Mouse (Mus musculus) 3134 (cell line): ENCODE results near the gene Sdsl.

ENCODE experiments used
- DNase-seq: peaks from one replicate; pipeline ENCODE4 v3.0.0-alpha.2; 2011; ENCODE audit warnings: low spot score; ENCODE audit not compliant: insufficient read length; ENCODE audit errors: extremely low read depth

Sdsl gene

GRCm38 (mm10) chr5:120456841-120457554 is 15.6 kb downstream of the Sdsl start:
- DNase-seq, result no peak

GRCm38 (mm10) chr5:120456253-120456652 is 16.4 kb downstream of the Sdsl start:
- DNase-seq, result no peak

GRCm38 (mm10) chr5:120454756-120455337 is 17.8 kb downstream of the Sdsl start:
- no peak for DNase-seq

DNA sequence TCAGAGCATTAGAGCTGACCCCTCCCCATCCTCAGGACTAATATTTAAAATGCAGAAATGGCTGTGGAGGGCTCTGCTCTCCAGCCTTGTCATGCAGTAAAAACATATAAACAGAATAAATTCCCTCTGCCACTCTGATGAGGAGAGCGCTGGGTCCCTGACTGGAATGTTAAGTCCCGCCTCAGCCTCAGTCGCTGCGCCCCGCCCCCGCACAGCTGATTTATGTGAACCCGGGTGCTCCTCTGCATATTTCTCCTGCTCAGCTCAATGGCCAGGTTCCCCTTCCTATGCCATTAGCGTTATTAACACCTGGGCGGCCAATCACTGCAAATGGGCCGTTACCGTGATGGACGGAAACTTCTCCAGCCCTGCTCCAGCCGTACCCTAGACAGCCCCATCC is 25.3 kb downstream of the Sdsl start:
- DNase-seq, result no peak

GRCm38 (mm10) chr5:120440733-120441132 is 31.9 kb downstream of the Sdsl start:
- peak; percentile 56 for DNase-seq

DNA sequence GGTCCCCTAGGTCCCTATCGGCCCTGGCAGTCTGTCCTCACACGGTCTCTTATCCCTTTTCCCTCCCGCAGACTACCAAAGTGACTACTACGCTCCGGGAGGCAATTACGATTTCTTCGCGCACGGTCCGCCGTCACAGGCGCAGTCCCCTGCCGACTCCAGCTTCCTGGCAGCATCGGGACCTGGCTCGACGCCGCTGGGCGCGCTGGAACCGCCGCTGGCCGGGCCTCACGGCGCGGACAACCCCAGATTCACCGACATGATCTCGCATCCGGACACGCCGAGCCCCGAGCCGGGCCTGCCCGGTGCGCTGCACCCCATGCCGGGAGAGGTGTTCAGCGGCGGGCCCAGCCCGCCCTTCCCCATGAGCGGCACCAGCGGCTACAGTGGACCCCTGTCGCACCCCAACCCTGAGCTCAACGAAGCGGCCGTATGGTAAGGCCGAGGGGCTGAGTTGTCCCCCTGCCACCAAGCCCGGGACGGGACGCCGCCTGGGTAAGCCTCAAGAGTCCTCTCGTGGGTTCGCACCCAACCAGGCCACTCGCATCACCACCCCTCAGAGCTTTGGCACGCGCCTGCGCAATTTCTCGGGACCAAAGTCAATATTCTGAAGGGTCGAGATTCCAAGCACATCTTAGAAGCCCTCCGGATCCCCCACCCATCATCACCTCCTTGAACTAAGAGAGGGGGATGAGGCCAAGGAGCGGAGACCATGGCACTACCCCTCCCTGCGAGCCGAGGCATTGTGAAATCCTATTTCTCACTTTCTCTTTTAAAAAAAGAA is 32.5 kb downstream of the Sdsl start:
- DNase-seq, result no peak

DNA sequence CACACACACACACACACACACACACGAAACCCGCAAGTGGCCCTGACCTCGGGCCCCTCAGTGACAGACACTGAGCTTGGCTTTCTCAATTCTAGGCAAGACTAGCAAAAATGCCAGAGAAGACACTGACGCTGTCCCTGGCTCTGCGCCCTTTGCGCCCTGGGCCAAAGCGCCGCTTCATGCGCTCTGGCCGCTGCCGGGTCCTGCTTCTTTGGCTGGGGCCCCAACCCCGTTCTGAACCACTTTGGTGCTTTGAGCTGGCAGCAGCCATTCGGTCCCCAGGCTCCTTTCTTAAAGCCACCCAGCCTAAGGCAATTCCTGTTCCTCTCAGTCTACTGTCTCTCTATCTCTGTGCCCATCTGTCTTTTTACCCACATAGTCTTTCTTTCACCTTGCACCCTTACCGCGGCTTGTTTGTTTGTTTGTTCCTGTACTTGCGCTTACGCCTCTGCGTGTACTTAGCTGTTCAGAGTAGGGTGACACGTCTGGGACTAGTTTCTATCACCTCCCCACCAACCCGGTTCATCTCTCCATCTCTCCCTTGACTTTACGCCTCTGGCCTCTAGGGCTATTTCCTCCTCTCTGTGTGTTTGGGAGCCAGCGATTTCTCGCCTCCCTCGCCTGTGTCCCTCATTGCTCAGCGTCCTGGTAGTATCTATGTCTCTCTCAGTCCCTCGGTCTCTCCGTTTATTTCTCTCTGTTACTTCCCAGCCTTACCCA is 33.5 kb downstream of the Sdsl start:
- no peak for DNase-seq

DNA sequence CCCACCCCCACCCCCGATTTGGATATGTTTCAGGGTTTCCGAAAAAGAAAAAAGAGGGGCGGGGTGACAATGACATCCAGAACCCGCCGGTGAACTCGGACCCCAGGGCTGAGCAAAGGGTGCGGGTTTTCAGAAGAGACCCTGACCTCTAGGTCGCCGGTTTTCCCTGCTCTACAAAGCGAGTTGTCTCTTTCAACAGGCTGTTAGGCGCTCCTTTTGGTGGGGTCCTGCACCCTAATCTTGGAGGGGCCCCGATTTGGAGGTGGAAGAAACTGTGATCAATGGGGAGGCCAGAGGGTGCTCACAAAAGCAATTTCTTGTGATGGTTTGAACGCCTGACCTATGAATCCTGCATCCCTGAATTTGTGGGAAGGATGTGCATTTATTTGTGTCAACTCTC is 34.1 kb downstream of the Sdsl start:
- no peak for DNase-seq

DNA sequence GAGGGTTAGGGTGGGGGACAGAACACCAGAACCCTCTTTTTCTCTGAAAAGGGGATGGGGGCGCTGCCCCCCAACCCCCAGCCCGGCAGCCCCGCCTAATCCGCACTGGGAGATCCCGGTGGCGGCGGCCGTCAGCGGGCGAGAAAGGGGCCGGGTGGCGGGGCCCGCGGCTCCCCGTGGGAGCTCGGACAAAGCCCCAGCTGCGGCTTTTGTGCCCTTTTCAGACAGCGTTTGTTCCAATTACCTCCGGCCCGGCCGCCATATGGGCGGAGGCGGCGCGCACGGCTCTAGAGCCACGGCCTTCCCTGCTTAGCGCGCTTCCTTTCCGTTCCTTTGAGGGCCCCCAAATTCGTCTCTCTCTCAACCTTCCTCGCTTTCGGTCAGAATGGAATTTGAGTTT is 34.6 kb downstream of the Sdsl start:
- no peak for DNase-seq

DNA sequence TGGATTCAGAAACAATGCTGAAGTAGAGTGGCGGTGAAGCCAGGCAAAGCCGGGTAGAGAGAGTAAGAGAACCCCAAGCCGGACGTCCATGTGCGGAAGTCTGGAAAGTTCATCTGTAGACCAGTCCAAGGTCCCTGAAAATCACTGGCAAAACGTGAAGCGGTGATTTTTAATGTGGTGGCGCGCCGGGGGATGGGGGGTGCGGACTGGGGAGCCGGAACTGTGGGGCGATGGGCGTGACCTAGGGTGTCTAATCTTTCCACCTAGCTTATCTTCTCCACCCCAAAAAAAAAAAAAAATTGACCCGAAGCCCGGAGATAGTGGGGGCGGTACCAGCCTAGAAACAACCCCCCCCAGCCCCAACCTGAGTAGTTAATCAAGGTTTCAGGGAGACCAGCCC is 35.1 kb downstream of the Sdsl start:
- DNase-seq, result no peak

- DNase-seq, result no peak
Measured at GRCm38 (mm10) chr5:120436885-120437495, 35.6 kb downstream of the Sdsl start.

DNA sequence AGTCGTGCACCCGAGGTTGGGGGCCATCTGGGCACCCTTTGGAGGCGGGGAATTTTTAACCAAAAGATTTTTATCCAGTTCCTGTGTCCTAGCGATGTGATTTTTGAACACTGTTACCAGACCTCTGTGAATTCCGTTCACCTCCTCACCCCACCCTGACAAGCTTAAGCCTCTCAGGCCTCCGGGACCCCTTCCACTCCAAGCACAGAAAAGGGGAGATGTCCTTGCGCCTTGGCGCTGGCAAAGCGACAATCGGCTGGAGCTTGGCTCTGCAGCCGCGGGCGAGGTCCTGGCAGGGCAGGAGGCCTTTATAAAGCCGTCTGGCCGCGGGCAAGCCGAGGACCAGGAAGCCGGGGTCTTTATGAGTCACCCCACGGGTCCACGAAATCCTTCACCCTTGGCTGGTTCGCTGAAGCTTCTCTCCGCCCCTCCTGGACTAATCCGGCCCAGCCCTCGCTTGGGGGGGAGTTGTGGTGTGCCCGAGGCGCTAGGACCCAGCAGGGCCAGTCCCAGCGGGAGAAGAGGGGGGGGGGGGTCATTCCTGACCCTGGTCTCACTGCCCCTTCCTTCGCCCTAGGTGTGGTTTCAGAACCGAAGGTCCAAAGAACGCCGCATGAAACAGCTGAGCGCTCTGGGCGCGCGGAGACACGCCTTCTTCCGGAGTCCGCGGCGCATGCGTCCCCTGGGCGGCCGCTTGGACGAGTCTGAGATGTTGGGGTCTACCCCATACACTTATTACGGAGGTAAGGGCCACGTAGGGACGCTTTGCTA is 36.7 kb downstream of the Sdsl start:
- no peak for DNase-seq

GRCm38 (mm10) chr5:120435006-120435681 is 37.5 kb downstream of the Sdsl start:
- no peak for DNase-seq

- DNase-seq, result no peak
Measured at GRCm38 (mm10) chr5:120434231-120434735, 38.3 kb downstream of the Sdsl start.

- no peak for DNase-seq
Measured at GRCm38 (mm10) chr5:120433135-120433760, 39.4 kb downstream of the Sdsl start.

DNA sequence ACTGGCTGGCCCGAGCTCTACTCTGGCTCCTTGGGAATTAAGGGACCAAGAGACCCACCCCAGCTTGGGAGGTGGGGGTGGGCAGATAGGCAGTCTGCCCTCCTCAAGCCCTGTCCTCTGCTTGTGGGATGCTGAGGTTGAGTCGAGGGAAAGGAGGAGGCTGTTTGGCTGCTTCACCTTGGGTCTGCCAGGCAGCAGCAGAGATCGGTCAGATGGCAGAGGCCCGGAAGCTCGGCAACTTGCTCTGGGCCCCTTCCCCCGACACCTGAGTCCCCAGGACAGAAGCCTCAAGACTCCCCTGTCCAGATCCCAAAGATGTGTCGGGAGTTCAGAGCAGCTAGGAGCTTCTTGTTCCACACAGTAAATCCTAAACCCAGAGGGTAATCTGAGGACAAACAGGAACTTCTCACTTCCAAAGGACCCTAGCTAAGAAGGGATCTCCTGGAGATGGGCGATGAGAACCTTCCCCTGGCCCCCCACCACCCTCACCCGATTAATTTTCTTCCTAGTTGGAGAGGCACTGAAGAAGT is 40.1 kb downstream of the Sdsl start:
- no peak for DNase-seq

DNA sequence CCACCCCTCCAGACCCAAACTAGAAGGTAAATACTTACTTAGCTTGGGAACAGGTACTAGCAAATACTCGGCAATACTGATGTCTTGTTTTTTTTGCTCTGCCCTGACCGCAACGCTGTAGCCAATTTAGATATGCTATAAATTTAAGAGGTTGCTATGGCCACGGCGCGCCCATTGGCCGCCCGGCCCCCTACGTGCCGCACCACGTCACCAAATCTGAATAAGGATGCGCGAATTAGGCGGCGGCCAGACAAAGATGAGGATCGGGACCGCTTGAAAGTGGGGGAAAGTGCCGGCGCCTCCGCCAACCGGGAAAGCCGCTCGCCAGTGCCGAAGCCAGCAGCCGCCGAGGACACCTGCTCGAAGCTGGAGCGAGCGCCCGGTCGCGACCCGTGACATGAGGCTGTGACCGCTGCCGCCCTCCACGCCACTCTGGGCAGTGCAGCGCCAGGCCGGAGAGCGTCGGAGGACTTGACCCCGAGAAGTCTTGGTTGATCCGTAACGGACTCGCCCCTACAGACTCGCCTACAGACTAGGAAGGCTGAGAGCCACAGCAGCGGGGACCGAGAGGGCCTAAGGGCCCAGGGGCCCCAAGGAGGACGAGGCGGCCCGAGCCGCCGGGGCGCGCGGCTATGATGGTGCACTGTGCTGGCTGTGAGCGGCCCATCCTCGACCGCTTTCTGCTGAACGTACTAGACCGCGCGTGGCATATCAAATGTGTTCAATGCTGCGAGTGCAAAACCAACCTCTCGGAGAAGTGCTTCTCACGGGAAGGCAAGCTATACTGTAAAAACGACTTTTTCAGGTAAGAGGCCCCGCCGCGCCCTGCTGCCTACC is 40.7 kb downstream of the Sdsl start, which contains the start of gene Lhx5:
Gene Lhx5, plus strand, starts transcription at position 51 of the 837 bp plus-strand sequence.
- peak; percentile 27 for DNase-seq
